Mouse (Mus musculus): Measurements from ENCODE around the gene Tnfrsf13c. TPM values are rescaled to one million over a fixed set of nuclear protein-coding genes. Genes with fewer than 3 reads are reported as not detected.
A peak's percentile ranks its signal among the peaks of the same experiment; 100 is the strongest.

Tnfrsf13c gene
- polyA plus RNA-seq, 1 experiment from 2014 or later, result not detected

DNA sequence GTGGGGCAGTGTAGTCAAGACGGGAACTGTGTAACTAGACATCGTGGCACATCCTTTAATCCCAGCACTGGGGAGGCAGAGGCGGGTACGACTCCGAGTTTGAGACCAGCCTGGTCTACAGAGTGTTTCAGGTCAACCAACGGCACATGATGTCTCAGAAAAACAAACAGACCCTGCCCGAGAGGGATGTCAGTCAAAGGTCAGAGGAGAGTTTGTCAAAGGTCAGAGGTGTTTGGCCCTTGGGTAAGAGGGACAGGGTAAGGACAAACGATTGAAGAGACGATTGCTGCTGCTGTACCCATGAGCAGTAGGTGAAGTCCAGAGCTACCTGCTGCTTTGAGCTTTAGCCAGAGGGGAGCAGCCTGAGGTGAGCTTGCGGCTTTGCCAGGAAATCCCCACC, 40.6 kb downstream of the Tnfrsf13c start:
- no peaks in the 10 kb centered on the region for H3K27me3 ChIP-seq (replicated peaks; ENCODE audit: control insufficient read depth, insufficient read depth, low read length)
- H3K4me3 ChIP-seq (ENCODE audit: low read depth, low read length), result no peak overlapping the region
- peaks cover 90% of the 10 kb centered on the region for H3K36me3 ChIP-seq (ENCODE audit: control insufficient read depth, insufficient read depth)
- 0 out of 2 replicates have a peak, but pooled peaks cover 3% of the 10 kb centered on the region for H3K9me3 ChIP-seq (ENCODE audit: control insufficient read depth)
- H3K4me1 ChIP-seq (replicated peaks; ENCODE audit: control insufficient read depth, insufficient read depth, low read length), result no peaks in the 10 kb centered on the region
- peak overlapping the region; percentile 80 for H3K27ac ChIP-seq (ENCODE audit: low read depth, low read length)
- no peak for TF ChIP-seq CTCF (IDR thresholded peaks at IDR 0.05; ENCODE audit: low read depth)
- ATAC-seq, result no peak
- no peak overlapping the region for H3K9ac ChIP-seq (ENCODE audit: low read depth, low read length)
- no peak overlapping the region for H3K4me2 ChIP-seq (replicated peaks; ENCODE audit: low read depth)
- 60% methylated on average over 10 of the region's 10 CpGs for WGBS

DNA sequence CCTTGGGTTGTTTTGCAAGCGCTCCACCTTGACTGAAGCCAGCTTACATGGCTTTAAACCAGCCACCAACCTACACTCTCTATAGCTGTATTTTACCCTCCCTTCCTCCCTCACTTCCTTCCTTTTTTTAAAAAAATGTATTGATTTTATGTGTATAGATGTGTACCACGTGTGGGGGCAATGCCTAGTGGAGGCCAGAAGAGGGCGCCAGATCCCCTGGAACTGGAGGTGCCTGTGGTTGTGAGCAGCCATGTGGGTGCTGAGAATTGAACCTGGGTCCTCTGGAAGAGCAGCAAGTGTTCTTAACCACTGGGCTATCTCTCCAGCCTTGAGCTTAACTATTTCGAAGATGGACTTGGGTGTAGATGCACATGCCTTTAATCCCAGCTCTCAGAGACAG, 41.9 kb downstream of the Tnfrsf13c start:
- Histone ChIP-seq H3K4me3 (ENCODE audit: low read depth, low read length) (no peak overlapping the region), H3K27ac (ENCODE audit: low read depth, low read length) (peak overlapping the region; percentile 35; the same call in 1 of the 2 replicates), H3K4me2 (replicated peaks; ENCODE audit: low read depth) (no peak overlapping the region), H3K36me3 (ENCODE audit: control insufficient read depth, insufficient read depth) (peaks cover 94% of the 10 kb centered on the region), H3K9me3 (ENCODE audit: control insufficient read depth) (0 out of 2 replicates have a peak, but pooled peaks cover 3% of the 10 kb centered on the region), H3K4me1 (replicated peaks; ENCODE audit: control insufficient read depth, insufficient read depth, low read length) (no peaks in the 10 kb centered on the region), H3K9ac (ENCODE audit: low read depth, low read length) (no peak overlapping the region), H3K27me3 (replicated peaks; ENCODE audit: control insufficient read depth, insufficient read depth, low read length) (no peaks in the 10 kb centered on the region)
- WGBS, result 98% methylated on average over 4 of the region's 4 CpGs
- no peak for ATAC-seq
- TF ChIP-seq CTCF (IDR thresholded peaks at IDR 0.05; ENCODE audit: low read depth), result peak; percentile 43

DNA sequence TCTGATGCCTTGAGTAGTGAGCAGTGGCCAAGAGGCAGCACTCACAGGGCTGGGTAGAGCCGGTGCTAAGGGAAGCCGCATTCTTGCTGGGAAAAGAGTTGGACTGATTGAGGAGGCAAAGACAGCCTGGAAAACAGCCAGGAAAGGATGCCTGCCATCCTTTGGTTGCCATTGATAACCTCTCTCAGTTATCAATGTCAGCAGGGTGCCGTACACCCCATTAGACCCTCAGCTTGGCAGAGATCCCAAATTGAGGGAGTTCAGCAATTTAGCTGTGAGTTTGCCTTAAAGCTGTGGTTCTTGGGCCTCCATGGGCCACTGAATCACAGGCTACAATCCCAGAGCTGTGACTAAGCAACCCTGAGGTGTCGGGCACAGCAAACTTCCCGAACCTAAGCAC, 43.0 kb downstream of the Tnfrsf13c start:
- H3K9ac ChIP-seq (ENCODE audit: low read depth, low read length), result no peak overlapping the region
- H3K27ac ChIP-seq (ENCODE audit: low read depth, low read length), result no peak overlapping the region
- 92% methylated on average over 5 of the region's 5 CpGs for WGBS
- H3K9me3 ChIP-seq (ENCODE audit: control insufficient read depth), result 0 out of 2 replicates have a peak, but pooled peaks cover 3% of the 10 kb centered on the region
- H3K4me1 ChIP-seq (replicated peaks; ENCODE audit: control insufficient read depth, insufficient read depth, low read length), result no peaks in the 10 kb centered on the region
- no peak overlapping the region for H3K4me2 ChIP-seq (replicated peaks; ENCODE audit: low read depth)
- H3K36me3 ChIP-seq (ENCODE audit: control insufficient read depth, insufficient read depth), result peaks cover 95% of the 10 kb centered on the region
- H3K27me3 ChIP-seq (replicated peaks; ENCODE audit: control insufficient read depth, insufficient read depth, low read length), result no peaks in the 10 kb centered on the region
- no peak overlapping the region for H3K4me3 ChIP-seq (ENCODE audit: low read depth, low read length)
- ATAC-seq, result no peak
- no peak for TF ChIP-seq CTCF (IDR thresholded peaks at IDR 0.05; ENCODE audit: low read depth)

DNA sequence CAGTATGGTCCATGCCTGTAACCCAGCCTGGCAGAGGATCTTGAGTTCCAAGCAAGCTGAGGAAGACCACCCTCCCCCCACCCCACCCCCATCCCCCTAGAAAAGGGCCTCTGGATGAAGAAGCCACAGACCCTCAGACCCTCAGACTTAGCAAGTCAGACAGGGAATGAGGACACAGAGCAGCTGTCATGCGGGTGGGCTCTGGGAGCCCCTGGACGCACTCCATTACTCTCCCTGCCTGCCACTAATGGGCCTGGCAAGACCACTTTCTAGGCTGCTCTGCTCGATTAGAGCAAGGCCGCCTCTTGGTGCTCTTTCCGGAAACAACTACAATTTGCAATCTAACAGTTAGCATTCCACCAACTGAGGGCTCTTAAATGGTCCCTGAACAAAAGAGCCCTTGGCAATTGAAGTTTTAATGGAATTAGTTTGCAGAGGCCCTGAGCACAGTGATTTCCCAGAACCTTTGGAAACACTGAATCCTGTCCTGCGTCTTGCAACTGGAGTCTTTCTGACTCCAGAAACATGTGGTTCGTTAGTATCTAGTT, 46.4 kb downstream of the Tnfrsf13c start:
- 83% methylated on average over 7 of the region's 7 CpGs for WGBS
- H3K27me3 ChIP-seq (replicated peaks; ENCODE audit: control insufficient read depth, insufficient read depth, low read length), result no peaks in the 10 kb centered on the region
- TF ChIP-seq CTCF (IDR thresholded peaks at IDR 0.05; ENCODE audit: low read depth), result no peak
- H3K4me3 ChIP-seq (ENCODE audit: low read depth, low read length), result no peak overlapping the region
- H3K4me1 ChIP-seq (replicated peaks; ENCODE audit: control insufficient read depth, insufficient read depth, low read length), result no peaks in the 10 kb centered on the region
- peaks cover 93% of the 10 kb centered on the region for H3K36me3 ChIP-seq (ENCODE audit: control insufficient read depth, insufficient read depth)
- ATAC-seq, result no peak
- H3K4me2 ChIP-seq (replicated peaks; ENCODE audit: low read depth), result no peak overlapping the region
- H3K27ac ChIP-seq (ENCODE audit: low read depth, low read length), result 0 out of 2 replicates have a peak overlapping the region, but pooled peaks have one; percentile 28
- 0 out of 2 replicates have a peak, but pooled peaks cover 3% of the 10 kb centered on the region for H3K9me3 ChIP-seq (ENCODE audit: control insufficient read depth)
- no peak overlapping the region for H3K9ac ChIP-seq (ENCODE audit: low read depth, low read length)

DNA sequence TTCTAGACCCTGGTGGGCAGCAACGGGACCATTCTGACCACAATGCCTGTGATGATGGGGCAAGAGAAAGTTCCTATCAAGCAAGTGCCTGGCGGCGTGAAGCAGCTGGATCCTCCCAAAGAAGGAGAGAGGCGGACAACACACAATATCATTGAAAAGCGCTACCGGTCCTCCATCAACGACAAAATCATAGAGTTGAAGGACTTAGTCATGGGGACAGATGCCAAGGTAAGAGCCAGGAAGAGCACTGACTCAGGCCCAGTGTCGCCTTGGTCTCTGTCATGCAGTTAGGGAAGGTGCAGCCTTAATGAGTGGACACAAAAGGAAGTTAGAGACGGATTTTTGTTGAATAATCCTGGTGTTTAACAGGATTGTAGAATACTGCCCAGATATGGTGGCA, 49.1 kb downstream of the Tnfrsf13c start:
- no peak for TF ChIP-seq CTCF (IDR thresholded peaks at IDR 0.05; ENCODE audit: low read depth)
- no peak overlapping the region for H3K9ac ChIP-seq (ENCODE audit: low read depth, low read length)

DNA sequence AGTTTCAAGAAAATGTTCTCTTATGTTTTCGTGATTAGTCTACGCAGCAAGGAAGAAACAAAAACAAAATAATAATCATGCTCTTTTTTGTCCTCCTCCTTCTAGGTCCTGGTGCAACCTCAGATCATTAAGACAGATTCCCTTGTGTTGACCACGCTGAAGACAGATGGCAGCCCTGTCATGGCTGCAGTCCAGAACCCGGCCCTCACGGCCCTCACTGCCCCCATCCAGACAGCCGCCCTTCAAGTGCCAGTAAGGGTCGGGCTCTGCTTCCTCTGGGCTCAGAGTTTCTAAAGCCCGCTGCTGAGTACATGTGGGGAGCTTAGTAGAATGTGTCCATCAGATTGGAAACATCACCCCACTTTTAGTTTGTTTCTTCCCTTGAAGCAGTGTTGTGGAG, 51.5 kb downstream of the Tnfrsf13c start:
- H3K4me3 ChIP-seq (ENCODE audit: low read depth, low read length), result no peak overlapping the region
- H3K27me3 ChIP-seq (replicated peaks; ENCODE audit: control insufficient read depth, insufficient read depth, low read length), result no peaks in the 10 kb centered on the region
- no peak overlapping the region for H3K27ac ChIP-seq (ENCODE audit: low read depth, low read length)
- no peak for ATAC-seq
- no peak overlapping the region for H3K4me2 ChIP-seq (replicated peaks; ENCODE audit: low read depth)
- no peaks in the 10 kb centered on the region for H3K9me3 ChIP-seq (ENCODE audit: control insufficient read depth)
- TF ChIP-seq CTCF (IDR thresholded peaks at IDR 0.05; ENCODE audit: low read depth), result no peak
- 0 out of 2 replicates have a peak, but pooled peaks cover 2% of the 10 kb centered on the region for H3K4me1 ChIP-seq (replicated peaks; ENCODE audit: control insufficient read depth, insufficient read depth, low read length)
- H3K9ac ChIP-seq (ENCODE audit: low read depth, low read length), result no peak overlapping the region
- H3K36me3 ChIP-seq (ENCODE audit: control insufficient read depth, insufficient read depth), result peaks cover 70% of the 10 kb centered on the region
- WGBS, result 86% methylated on average over 8 of the region's 8 CpGs

More for the DNA sequence above, 49.1 kb downstream of the Tnfrsf13c start:
- ATAC-seq, result no peak
- Histone ChIP-seq H3K4me3 (ENCODE audit: low read depth, low read length) (no peak overlapping the region), H3K27ac (ENCODE audit: low read depth, low read length) (no peak overlapping the region), H3K9me3 (ENCODE audit: control insufficient read depth) (no peaks in the 10 kb centered on the region), H3K27me3 (replicated peaks; ENCODE audit: control insufficient read depth, insufficient read depth, low read length) (no peaks in the 10 kb centered on the region), H3K4me2 (replicated peaks; ENCODE audit: low read depth) (no peak overlapping the region), H3K36me3 (ENCODE audit: control insufficient read depth, insufficient read depth) (peaks cover 90% of the 10 kb centered on the region), H3K4me1 (replicated peaks; ENCODE audit: control insufficient read depth, insufficient read depth, low read length) (no peaks in the 10 kb centered on the region)
- 96% methylated on average over 9 of the region's 9 CpGs for WGBS

MicroRNA genes within 50 kb of the gene (microRNA counts, 519-probe panel; counts per million panel counts)
- 3,324 counts per million, percentile 38 among the panel's probes with 10 or more counts for microRNA mmu-miR-33

Small RNA genes lying within 50 kb of the gene (microRNA-seq; reads per million reads assigned to microRNA genes)
- 91.8 reads per million, percentile 47 among the genes with 10 or more reads in this experiment for gene Mir33

Other genes with a start within 250 kb of the Tnfrsf13c start
- gene 1700029P11Rik, start 243.8 kb downstream of the Tnfrsf13c start, polyA plus RNA-seq (2015; fragmentation: Nextera tagmentation; extraction: Ambion mirVana), result not detected in 2 replicates
- gene Xrcc6, start 236.5 kb downstream of the Tnfrsf13c start, polyA plus RNA-seq (2015; fragmentation: Nextera tagmentation; extraction: Ambion mirVana), result 22.6 and 23.2 TPM in 2 replicates
- 10.0 and 12.1 TPM in 2 replicates for gene Desi1, start 190.5 kb downstream of the Tnfrsf13c start, polyA plus RNA-seq (2015; fragmentation: Nextera tagmentation; extraction: Ambion mirVana)
- 86.1 and 99.0 TPM in 2 replicates for gene Snu13, start 176.8 kb downstream of the Tnfrsf13c start, polyA plus RNA-seq (2015; fragmentation: Nextera tagmentation; extraction: Ambion mirVana)
- gene 4930407I10Rik, start 165.2 kb downstream of the Tnfrsf13c start, polyA plus RNA-seq (2015; fragmentation: Nextera tagmentation; extraction: Ambion mirVana), result not detected in 2 replicates
- not detected in 2 replicates for gene Mei1, start 154.4 kb downstream of the Tnfrsf13c start, polyA plus RNA-seq (2015; fragmentation: Nextera tagmentation; extraction: Ambion mirVana)
- 3.5 and 4.2 TPM in 2 replicates for gene Ccdc134, start 96.4 kb downstream of the Tnfrsf13c start, polyA plus RNA-seq (2015; fragmentation: Nextera tagmentation; extraction: Ambion mirVana)
- 68.7 and 69.5 TPM in 2 replicates for gene Srebf2, start 77.2 kb downstream of the Tnfrsf13c start, polyA plus RNA-seq (2015; fragmentation: Nextera tagmentation; extraction: Ambion mirVana)
- gene Shisa8, start 11.6 kb downstream of the Tnfrsf13c start, polyA plus RNA-seq (2015; fragmentation: Nextera tagmentation; extraction: Ambion mirVana), result not detected in 2 replicates
- gene Cenpm, start 20.4 kb upstream of the Tnfrsf13c start, polyA plus RNA-seq (2015; fragmentation: Nextera tagmentation; extraction: Ambion mirVana), result 14.8 and 16.5 TPM in 2 replicates
- gene 1500009C09Rik, start 28.0 kb upstream of the Tnfrsf13c start, polyA plus RNA-seq (2015; fragmentation: Nextera tagmentation; extraction: Ambion mirVana), result 0.13 TPM in 1 of 2 replicates, not detected in the other
- 1.7 and 3.0 TPM in 2 replicates for gene Sept3, start 50.5 kb upstream of the Tnfrsf13c start, polyA plus RNA-seq (2015; fragmentation: Nextera tagmentation; extraction: Ambion mirVana)
- gene Wbp2nl, start 74.6 kb upstream of the Tnfrsf13c start, polyA plus RNA-seq (2015; fragmentation: Nextera tagmentation; extraction: Ambion mirVana), result not detected in 2 replicates
- 1,439 and 1,503 TPM in 2 replicates for gene Naga, start 114.6 kb upstream of the Tnfrsf13c start, polyA plus RNA-seq (2015; fragmentation: Nextera tagmentation; extraction: Ambion mirVana)
- 5.4 and 5.5 TPM in 2 replicates for gene Pheta2, start 114.6 kb upstream of the Tnfrsf13c start, polyA plus RNA-seq (2015; fragmentation: Nextera tagmentation; extraction: Ambion mirVana)
- 448 and 457 TPM in 2 replicates for gene Smdt1, start 114.6 kb upstream of the Tnfrsf13c start, polyA plus RNA-seq (2015; fragmentation: Nextera tagmentation; extraction: Ambion mirVana)
- 830 and 832 TPM in 2 replicates for gene Ndufa6, start 130.0 kb upstream of the Tnfrsf13c start, polyA plus RNA-seq (2015; fragmentation: Nextera tagmentation; extraction: Ambion mirVana)
- gene Cyp2d22, start 155.9 kb upstream of the Tnfrsf13c start, polyA plus RNA-seq (2015; fragmentation: Nextera tagmentation; extraction: Ambion mirVana), result 5.7 and 7.6 TPM in 2 replicates
- gene Cyp2d11, start 169.7 kb upstream of the Tnfrsf13c start, polyA plus RNA-seq (2015; fragmentation: Nextera tagmentation; extraction: Ambion mirVana), result not detected in 2 replicates
- 0.25 and 0.39 TPM in 2 replicates for gene Cyp2d10, start 182.8 kb upstream of the Tnfrsf13c start, polyA plus RNA-seq (2015; fragmentation: Nextera tagmentation; extraction: Ambion mirVana)
- gene Cyp2d9, start 209.1 kb upstream of the Tnfrsf13c start, polyA plus RNA-seq (2015; fragmentation: Nextera tagmentation; extraction: Ambion mirVana), result not detected in 2 replicates

Data from intestine, postnatal 0 days (tissue).